Mouse (Mus musculus): ENCODE data around the gene Mbnl2.

DNA sequence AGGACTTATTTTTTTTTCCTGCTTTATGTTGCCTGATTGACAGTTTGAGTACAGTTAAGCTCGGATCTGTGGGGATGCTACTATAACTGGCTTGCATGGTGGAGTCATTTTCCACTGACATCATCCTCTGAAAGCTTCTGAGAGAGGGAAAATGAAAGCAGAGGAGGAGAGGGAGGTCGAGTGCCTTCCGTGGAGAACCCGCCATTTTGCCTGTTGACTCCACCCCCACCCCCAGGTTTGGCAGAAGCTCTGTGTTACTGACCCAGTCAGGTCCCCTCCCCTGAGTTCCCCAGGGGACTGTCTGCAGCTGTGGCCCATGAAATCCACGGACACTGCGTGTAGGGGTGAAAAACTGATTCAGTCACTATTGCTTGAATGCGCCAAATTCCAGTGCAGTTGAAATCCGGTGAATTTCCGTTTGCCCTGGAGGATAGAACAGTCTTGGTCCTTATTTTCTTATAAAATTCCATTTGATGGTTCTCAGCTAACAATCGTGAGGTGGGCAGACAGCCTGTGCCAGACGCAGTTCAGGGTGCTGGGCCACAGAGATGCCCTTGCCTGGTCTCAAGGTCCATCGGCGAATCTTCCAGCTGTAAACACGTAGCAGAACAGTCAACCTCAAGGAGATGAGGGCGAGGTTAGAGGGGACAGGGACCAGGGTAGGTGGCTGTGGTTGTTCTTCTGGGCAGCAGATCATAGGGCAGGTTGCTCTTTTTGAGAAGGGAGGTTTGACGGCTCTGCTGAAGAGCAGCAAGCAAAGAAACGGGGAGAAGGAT lies 20.9 kb downstream of the Mbnl2 start:
- TF ChIP-seq CTCF (IDR thresholded peaks at IDR 0.05; ENCODE audit: borderline replicate concordance, control insufficient read depth, extremely low read depth, insufficient read depth, low read length, poor library complexity): no peak
- TF ChIP-seq POLR2A (IDR thresholded peaks at IDR 0.05; ENCODE audit: control insufficient read depth, extremely low read depth, insufficient read depth, low read length, poor library complexity): no peak

All from thymus, adult 2 months (tissue).